Mouse (Mus musculus) forebrain, embryonic 15.5 days (tissue): ENCODE results near the gene Cacna1e. TPM values are rescaled to one million over a fixed set of nuclear protein-coding genes. Genes with fewer than 3 reads are reported as not detected.

ENCODE experiments used
- ATAC-seq: fragments of 200-750 bp; cut with Nextera tagmentation; replicated peaks from 2 replicates; pipeline ENCODE4 v1.8.0; 2017; ENCODE audit warnings: mild to moderate bottlenecking, moderate TSS enrichment, moderate library complexity
- H3K27ac ChIP-seq: fragments of 300-500 bp; sonication (generic); replicated peaks from 2 replicates; pipeline ENCODE4 v1.5.1; 2015; ENCODE audit warnings: mild to moderate bottlenecking, inconsistent platforms
- H3K27me3 ChIP-seq: fragments of 300-500 bp; sonication (generic); 2 replicates; pipeline ENCODE4 v1.6.1; 2015; ENCODE audit warnings: inconsistent platforms
- H3K36me3 ChIP-seq: fragments of 300-500 bp; sonication (generic); 2 replicates; pipeline ENCODE4 v1.6.1; 2015; ENCODE audit warnings: mild to moderate bottlenecking, inconsistent platforms
- H3K4me1 ChIP-seq: fragments of 300-500 bp; sonication (generic); 2 replicates; pipeline ENCODE4 v1.6.1; 2015; ENCODE audit warnings: inconsistent platforms
- H3K4me2 ChIP-seq: fragments of 300-500 bp; sonication (generic); replicated peaks from 2 replicates; pipeline ENCODE4 v1.6.1; 2015; ENCODE audit warnings: mild to moderate bottlenecking, inconsistent platforms
- H3K4me3 ChIP-seq: fragments of 300-500 bp; sonication (generic); 2 replicates; pipeline ENCODE4 v1.5.1; 2015; ENCODE audit warnings: mild to moderate bottlenecking, inconsistent platforms
- H3K9ac ChIP-seq: fragments of 300-500 bp; sonication (generic); replicated peaks from 2 replicates; pipeline ENCODE4 v1.6.1; 2015; ENCODE audit warnings: mild to moderate bottlenecking, inconsistent platforms
- H3K9me3 ChIP-seq: fragments of 300-500 bp; sonication (generic); 2 replicates; pipeline ENCODE4 v1.6.1; 2016; ENCODE audit warnings: inconsistent platforms
- WGBS: fragments of 180-500 bp; shearing (Covaris S2); methylation state at CpG from one replicate; pipeline ENCODE4 v1.1.7; 2015; ENCODE audit warnings: mixed read lengths; 5-methylcytosine and 5-hydroxymethylcytosine counted together
- polyA plus RNA-seq: library from polyadenylated mRNA; unstranded; fragments of >200 nt; fragmentation: Nextera tagmentation; extraction: Ambion mirVana; gene quantifications from 2 replicates; pipeline ENCODE4 v1.2.1, GENCODE M21; 2015

Cacna1e gene
- polyA plus RNA-seq, 1 experiment from 2014 or later = 13.1 TPM

- H3K36me3 ChIP-seq = no peaks in the 10 kb centered on the region
- 71% methylated on average over 4 of the region's 4 CpGs for WGBS
- no peaks in the 10 kb centered on the region for H3K9me3 ChIP-seq
- no peak overlapping the region for H3K4me2 ChIP-seq
- H3K9ac ChIP-seq = no peak overlapping the region
- no peaks in the 10 kb centered on the region for H3K27me3 ChIP-seq
- H3K4me1 ChIP-seq = no peaks in the 10 kb centered on the region
- no peak overlapping the region for H3K27ac ChIP-seq
- ATAC-seq = no peak
- H3K4me3 ChIP-seq = no peak overlapping the region
These were observed 246.5 kb downstream of the Cacna1e start for GRCm38 (mm10) chr1:154637821-154638220.

GRCm38 (mm10) chr1:154635766-154636165 lies 248.5 kb downstream of the Cacna1e start:
- no peaks in the 10 kb centered on the region for H3K36me3 ChIP-seq
- no peak overlapping the region for H3K27ac ChIP-seq
- no peak overlapping the region for H3K4me2 ChIP-seq
- no peaks in the 10 kb centered on the region for H3K9me3 ChIP-seq
- no peak overlapping the region for H3K9ac ChIP-seq
- no peak for ATAC-seq
- WGBS = 90% methylated on average over 9 of the region's 9 CpGs
- H3K4me1 ChIP-seq = peaks cover 3% of the 10 kb centered on the region; the same call in 1 of the 2 replicates
- no peak overlapping the region for H3K4me3 ChIP-seq
- no peaks in the 10 kb centered on the region for H3K27me3 ChIP-seq

GRCm38 (mm10) chr1:154632886-154633285 lies 251.4 kb downstream of the Cacna1e start:
- H3K9me3 ChIP-seq = no peaks in the 10 kb centered on the region
- 17% methylated on average over 2 of the region's 2 CpGs for WGBS
- no peak overlapping the region for H3K9ac ChIP-seq
- H3K4me3 ChIP-seq = no peak overlapping the region
- peaks cover 3% of the 10 kb centered on the region; the same call in 1 of the 2 replicates for H3K4me1 ChIP-seq
- no peaks in the 10 kb centered on the region for H3K36me3 ChIP-seq
- H3K27me3 ChIP-seq = no peaks in the 10 kb centered on the region
- no peak overlapping the region for H3K27ac ChIP-seq
- H3K4me2 ChIP-seq = no peak overlapping the region
- no peak for ATAC-seq

- Histone ChIP-seq H3K4me3 (no peak overlapping the region), H3K9me3 (no peaks in the 10 kb centered on the region), H3K4me1 (no peaks in the 10 kb centered on the region), H3K27ac (no peak overlapping the region), H3K27me3 (no peaks in the 10 kb centered on the region), H3K36me3 (no peaks in the 10 kb centered on the region), H3K9ac (no peak overlapping the region), H3K4me2 (no peak overlapping the region)
- ATAC-seq = peak; percentile 73
- 60% methylated on average over 16 of the region's 16 CpGs for WGBS
These were observed 261.3 kb downstream of the Cacna1e start for GRCm38 (mm10) chr1:154622666-154623653.

- Histone ChIP-seq H3K27me3 (no peaks in the 10 kb centered on the region), H3K9ac (no peak overlapping the region), H3K4me2 (no peak overlapping the region), H3K9me3 (no peaks in the 10 kb centered on the region), H3K36me3 (no peaks in the 10 kb centered on the region), H3K27ac (no peak overlapping the region), H3K4me1 (no peaks in the 10 kb centered on the region), H3K4me3 (no peak overlapping the region)
- no peak for ATAC-seq
- 63% methylated on average over 7 of the region's 7 CpGs for WGBS
These were observed 266.4 kb downstream of the Cacna1e start for GRCm38 (mm10) chr1:154617743-154618455.

GRCm38 (mm10) chr1:154615759-154616158 lies 268.5 kb downstream of the Cacna1e start:
- Histone ChIP-seq H3K27me3 (no peaks in the 10 kb centered on the region), H3K27ac (no peak overlapping the region), H3K4me2 (no peak overlapping the region), H3K4me3 (no peak overlapping the region), H3K4me1 (no peaks in the 10 kb centered on the region), H3K36me3 (no peaks in the 10 kb centered on the region), H3K9ac (no peak overlapping the region), H3K9me3 (no peaks in the 10 kb centered on the region)
- no peak for ATAC-seq
- 63% methylated on average over 7 of the region's 7 CpGs for WGBS

- Histone ChIP-seq H3K36me3 (no peaks in the 10 kb centered on the region), H3K9me3 (no peaks in the 10 kb centered on the region), H3K9ac (no peak overlapping the region), H3K4me3 (no peak overlapping the region), H3K27ac (no peak overlapping the region), H3K27me3 (no peaks in the 10 kb centered on the region), H3K4me2 (no peak overlapping the region), H3K4me1 (0 out of 2 replicates have a peak, but pooled peaks cover 2% of the 10 kb centered on the region)
- no peak for ATAC-seq
- 67% methylated on average over 4 of the region's 4 CpGs for WGBS
These were observed 275.8 kb downstream of the Cacna1e start for GRCm38 (mm10) chr1:154608516-154608915.

GRCm38 (mm10) chr1:154607406-154607805 lies 276.9 kb downstream of the Cacna1e start:
- H3K9ac ChIP-seq = no peak overlapping the region
- no peak overlapping the region for H3K27ac ChIP-seq
- H3K36me3 ChIP-seq = no peaks in the 10 kb centered on the region
- 0 out of 2 replicates have a peak, but pooled peaks cover 2% of the 10 kb centered on the region for H3K4me1 ChIP-seq
- no peak for ATAC-seq
- no peaks in the 10 kb centered on the region for H3K27me3 ChIP-seq
- H3K4me2 ChIP-seq = no peak overlapping the region
- WGBS = 41% methylated on average over 3 of the region's 3 CpGs
- no peak overlapping the region for H3K4me3 ChIP-seq
- H3K9me3 ChIP-seq = no peaks in the 10 kb centered on the region

GRCm38 (mm10) chr1:154605601-154606000 lies 278.7 kb downstream of the Cacna1e start:
- Histone ChIP-seq H3K4me3 (no peak overlapping the region), H3K4me2 (no peak overlapping the region), H3K36me3 (no peaks in the 10 kb centered on the region), H3K27ac (no peak overlapping the region), H3K27me3 (no peaks in the 10 kb centered on the region), H3K4me1 (0 out of 2 replicates have a peak, but pooled peaks cover 2% of the 10 kb centered on the region), H3K9ac (no peak overlapping the region), H3K9me3 (no peaks in the 10 kb centered on the region)
- WGBS = 91% methylated on average over 2 of the region's 2 CpGs
- no peak for ATAC-seq

GRCm38 (mm10) chr1:154603781-154604180 lies 280.5 kb downstream of the Cacna1e start:
- no peaks in the 10 kb centered on the region for H3K9me3 ChIP-seq
- H3K27me3 ChIP-seq = no peaks in the 10 kb centered on the region
- no peaks in the 10 kb centered on the region for H3K36me3 ChIP-seq
- H3K4me2 ChIP-seq = no peak overlapping the region
- ATAC-seq = no peak
- H3K27ac ChIP-seq = no peak overlapping the region
- 0 out of 2 replicates have a peak, but pooled peaks cover 2% of the 10 kb centered on the region for H3K4me1 ChIP-seq
- H3K9ac ChIP-seq = no peak overlapping the region
- H3K4me3 ChIP-seq = no peak overlapping the region

- Histone ChIP-seq H3K36me3 (no peaks in the 10 kb centered on the region), H3K27me3 (no peaks in the 10 kb centered on the region), H3K27ac (no peak overlapping the region), H3K4me3 (no peak overlapping the region), H3K9ac (no peak overlapping the region), H3K4me1 (no peaks in the 10 kb centered on the region), H3K9me3 (no peaks in the 10 kb centered on the region), H3K4me2 (no peak overlapping the region)
- no peak for ATAC-seq
- 84% methylated on average over 1 of the region's 1 CpGs for WGBS
These were observed 281.8 kb downstream of the Cacna1e start for GRCm38 (mm10) chr1:154602531-154602930.

- Histone ChIP-seq H3K36me3 (no peaks in the 10 kb centered on the region), H3K4me3 (no peak overlapping the region), H3K27me3 (no peaks in the 10 kb centered on the region), H3K4me2 (no peak overlapping the region), H3K27ac (no peak overlapping the region), H3K9ac (no peak overlapping the region), H3K4me1 (no peaks in the 10 kb centered on the region), H3K9me3 (no peaks in the 10 kb centered on the region)
- ATAC-seq = no peak
- WGBS = 91% methylated on average over 3 of the region's 3 CpGs
These were observed 301.8 kb downstream of the Cacna1e start for GRCm38 (mm10) chr1:154582516-154582915.
